Mouse (Mus musculus) liver (tissue): ENCODE results near the gene Uspl1.

Source experiments
- DNase-seq: peaks from one replicate; pipeline ENCODE4 v3.0.0-alpha.2; 2020; ENCODE audit warnings: mixed read lengths

The Uspl1 gene

DNA sequence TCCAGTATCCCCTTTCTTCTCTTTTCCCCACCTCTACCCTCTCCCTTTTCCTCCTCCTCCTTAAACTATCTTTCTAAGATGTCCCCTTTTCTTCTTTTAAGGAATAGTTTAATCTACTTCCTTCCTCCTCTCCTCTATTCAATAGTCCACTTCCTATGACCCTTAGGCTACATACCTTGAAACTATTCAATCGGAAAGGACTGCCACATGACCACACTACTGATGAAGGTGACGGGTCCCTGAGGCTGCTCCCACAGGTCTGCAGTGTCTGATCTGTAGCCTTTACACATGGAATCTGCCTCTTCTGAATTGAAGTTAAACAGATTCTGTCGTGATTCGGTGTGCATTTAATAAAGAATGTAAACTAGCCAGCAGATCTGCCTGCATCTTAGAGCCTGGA, 28.7 kb downstream of the Uspl1 start:
- no peak for DNase-seq

DNA sequence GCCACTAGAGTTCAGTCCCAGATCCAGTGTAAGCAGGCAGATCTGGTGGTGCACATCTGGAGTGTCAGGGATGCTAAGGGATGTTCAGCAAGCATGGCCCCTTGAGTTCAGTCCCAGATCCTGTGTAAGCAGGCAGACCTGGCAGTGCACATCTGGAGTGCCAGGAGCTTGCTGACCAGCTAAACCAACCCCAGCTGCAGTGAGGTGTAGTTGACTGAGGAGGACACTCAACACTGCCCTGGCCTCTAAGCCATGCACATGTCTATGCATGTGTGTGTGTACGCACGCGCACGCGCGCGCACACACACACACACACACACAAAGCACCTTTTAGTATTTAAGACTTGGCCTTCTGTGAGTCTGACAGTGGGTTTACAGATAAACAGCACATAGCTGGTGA, 31.4 kb downstream of the Uspl1 start:
- DNase-seq: no peak

DNA sequence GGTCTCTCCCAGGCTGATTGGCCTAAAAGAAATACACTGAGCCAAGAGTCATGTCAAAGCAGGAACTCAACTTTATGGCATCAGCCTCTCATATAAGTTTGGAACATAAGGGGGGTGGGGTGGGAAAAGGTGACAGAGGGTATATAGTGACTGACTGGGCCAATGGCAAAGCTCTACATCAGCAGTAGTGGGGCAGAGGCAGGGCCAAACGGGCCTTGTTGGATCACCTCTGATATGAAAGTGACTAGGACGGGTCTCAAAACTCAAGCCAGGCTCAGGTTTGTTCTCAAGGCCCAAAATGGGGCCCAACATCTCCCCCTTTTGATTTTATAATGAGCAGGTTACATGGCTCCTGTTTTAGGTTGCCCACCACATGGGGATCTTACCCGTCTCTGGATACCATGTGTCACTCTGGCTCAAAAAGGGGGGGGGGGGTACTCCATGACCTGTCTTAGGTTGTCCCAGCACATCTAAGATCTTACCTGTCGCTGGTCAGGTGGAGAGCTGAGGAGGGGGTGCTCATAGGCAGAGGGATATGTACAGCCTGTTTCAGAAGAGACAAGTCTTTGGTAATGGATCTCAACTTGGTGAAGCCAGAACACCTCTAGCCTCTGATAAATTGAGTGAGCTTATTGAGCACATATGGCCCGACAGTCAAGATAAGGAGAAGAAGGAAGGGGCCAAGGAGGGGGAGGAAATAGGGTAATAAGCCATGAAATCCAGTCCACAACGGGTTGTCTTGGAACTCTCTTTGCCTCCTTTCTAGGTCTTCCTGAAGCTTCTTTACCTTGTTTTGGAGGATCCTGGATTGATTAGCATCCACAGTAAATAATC, 33.6 kb downstream of the Uspl1 start:
- DNase-seq: no peak

DNA sequence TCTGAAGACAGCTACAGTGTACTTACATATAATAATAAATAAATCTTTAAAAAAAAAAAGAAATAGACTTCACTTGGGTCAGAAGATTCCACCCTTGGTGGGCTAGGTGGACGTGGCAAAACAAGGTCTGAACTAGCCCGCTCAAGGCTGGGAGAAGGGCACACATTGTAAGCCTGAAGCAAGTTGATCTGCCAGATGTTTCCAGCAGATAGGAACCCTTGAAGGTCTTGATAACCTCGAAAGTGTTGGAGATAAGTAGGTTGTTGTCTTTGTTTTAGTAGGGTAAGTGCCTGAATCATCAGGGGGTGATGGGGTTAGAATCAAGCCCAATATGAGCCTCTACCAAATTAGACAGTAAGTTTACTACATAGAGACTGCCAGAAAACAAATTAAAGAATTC, 35.3 kb downstream of the Uspl1 start:
- no peak for DNase-seq

DNA sequence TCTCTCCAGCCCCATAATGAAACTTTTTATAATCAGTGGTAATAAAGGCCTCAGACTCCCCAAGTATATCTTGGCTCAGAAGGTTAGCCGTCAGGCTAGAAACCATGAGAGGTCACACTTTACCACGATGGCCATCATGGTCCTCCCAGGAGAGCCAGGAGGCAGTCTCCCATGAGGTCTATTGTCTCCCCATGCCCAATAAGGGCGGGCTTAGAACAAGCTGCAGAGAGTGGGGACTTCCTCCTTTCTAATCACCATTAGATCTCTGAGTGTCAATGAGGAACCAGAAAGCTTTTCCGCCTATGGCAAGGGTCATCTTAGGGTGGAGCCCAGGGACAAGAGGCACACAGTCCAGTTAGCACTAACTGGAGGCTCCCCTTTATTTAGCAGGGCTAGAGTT, 37.2 kb downstream of the Uspl1 start:
- DNase-seq: no peak

DNA sequence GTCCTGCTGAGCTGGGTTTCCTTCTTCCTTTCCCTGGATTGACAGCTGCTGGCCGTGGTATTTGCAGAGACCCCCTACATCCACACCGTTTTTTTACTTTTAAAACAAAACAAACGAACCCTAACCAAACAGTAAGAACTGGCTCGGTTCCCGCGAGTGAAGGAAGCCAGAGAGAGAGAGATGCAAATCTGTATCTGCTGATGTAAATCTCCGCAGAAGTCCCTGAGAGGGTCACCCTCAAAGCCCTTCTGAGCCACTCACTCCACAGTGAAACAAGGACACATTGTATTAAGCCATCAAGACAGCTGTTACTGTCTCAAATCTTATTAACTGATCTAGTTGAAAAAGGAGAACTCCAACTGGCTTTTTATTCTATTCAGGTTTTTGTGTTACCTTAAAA, 40.5 kb downstream of the Uspl1 start:
- no peak for DNase-seq

DNA sequence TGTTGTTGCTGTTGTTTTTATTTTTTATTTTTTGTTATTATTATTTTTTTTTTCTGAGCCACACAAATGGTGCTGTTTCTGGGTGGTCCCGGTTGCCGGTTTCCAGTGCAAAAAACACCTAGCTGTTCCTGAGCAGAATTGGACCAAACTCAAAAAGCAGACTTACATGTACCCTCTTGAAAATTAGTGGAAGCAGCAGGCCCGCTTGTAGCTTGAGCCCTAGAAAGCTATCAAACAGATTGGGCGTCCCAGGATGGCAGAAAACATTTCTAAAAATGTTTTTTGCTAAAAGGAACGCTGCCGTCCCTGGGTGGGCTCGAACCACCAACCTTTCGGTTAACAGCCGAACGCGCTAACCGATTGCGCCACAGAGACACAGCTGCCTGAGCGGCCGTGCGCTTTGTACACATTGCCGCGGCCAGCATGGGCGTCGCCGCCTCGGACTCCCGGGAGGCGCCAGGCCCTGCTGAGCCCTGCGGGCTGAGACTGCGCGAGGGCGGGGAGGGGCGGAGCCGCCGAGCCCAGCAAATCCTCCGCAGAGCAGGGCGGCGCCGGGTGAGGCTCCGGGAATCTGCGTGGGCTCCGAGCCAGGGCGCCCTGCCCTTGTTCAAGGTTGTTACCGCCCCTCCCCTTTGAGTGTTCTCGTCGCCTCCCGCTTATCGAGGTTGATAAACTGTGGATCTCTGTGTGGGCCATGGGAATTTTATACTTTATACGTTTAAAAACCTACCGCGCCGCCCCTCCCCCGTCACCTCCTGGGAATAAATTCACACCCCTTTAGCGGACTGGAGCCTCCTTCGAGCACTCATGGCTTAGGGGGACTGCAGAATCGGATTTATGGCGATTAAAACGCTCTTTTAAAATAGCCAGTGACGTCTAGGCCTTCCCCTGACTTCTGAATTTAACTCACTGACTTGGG, 44.8 kb downstream of the Uspl1 start:
- peak; percentile 97 for DNase-seq

DNA sequence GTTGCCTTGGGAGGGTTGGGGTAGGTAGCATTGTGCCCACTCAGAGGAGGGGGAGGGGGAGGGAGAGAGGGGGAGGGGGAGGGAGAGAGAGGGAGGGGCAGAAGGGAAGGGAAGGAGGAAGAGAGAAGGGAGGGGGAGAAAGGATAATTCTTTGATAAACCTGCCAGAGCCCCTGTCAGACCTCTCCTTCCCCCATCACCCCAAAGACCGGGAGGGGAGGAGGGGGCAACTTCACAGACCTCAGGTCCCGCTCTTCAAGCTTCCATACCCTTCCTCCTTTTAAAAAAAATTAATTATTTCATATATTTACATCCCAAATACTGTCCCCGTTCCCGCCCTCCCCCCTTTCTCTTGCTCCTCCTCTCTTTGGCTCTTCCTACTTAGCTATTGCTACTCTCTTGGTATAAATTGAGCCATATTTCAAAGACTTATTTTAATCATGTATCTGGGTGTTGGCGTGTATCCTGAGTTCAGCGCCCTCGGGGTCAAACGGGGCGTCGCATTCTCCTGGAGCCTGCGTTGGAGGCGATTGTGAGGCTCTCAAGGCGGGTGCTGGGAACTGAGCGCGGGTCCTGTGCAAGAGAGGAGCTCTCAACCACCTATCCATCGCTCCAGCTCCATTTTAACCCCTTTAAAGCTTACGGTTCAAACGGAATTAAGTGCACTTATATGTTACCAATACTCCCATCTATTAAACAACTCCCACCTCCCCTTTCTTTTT, 45.6 kb downstream of the Uspl1 start:
- DNase-seq: no peak

DNA sequence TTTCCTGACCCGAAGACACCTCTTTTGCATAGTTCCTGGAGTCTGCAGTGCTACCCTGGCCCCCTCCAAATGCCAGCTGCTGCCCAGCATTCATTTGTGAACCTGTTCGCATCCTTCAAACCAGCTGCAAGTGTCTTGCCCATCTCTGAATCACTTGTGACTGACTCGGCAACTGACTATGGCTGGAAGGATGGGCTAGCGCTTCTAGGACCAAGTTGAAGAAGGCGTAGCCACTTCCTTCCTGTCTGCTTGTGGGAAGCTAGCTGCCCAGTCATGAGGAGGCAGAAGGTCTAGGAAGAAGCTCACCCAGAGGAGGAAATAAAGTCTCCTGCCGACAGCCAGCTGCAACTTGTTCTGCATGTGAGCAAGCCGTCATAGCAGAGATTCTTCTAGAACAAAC, 50.9 kb downstream of the Uspl1 start:
- no peak for DNase-seq

DNA sequence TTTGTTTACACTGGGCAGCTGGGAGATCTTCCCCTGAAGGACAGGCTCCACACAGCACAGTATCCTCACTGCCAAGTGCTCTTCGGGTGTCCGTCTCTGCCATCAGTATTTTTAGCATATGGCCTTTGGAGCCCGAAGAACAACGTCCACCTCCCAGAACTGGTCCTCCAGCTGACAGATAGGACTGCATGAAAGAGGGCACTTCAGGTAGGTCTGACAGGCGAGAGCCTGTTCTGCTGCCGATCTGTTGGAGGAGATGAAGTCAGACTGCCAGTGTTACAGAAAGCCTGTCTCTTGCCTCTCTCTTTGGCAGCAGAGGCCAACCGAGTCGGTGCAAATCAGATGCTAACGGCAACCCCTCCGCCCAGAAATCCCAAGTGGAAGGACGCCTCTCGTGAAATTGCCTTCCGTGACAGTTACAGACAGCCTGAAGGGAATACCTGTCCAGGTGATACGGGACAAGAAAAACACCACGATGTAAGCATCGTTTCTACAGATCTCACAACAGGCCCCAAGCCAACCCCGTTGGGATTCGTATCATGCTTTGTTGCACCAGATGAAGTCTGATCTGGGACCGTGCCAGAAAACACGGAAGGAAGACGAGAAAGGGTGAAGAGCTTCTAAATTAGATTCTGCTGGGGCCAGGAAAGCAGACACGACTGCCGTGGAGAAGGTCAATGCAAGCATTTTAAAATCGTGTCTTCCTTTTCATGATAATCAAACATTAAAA, 53.2 kb downstream of the Uspl1 start:
- DNase-seq: no peak

DNA sequence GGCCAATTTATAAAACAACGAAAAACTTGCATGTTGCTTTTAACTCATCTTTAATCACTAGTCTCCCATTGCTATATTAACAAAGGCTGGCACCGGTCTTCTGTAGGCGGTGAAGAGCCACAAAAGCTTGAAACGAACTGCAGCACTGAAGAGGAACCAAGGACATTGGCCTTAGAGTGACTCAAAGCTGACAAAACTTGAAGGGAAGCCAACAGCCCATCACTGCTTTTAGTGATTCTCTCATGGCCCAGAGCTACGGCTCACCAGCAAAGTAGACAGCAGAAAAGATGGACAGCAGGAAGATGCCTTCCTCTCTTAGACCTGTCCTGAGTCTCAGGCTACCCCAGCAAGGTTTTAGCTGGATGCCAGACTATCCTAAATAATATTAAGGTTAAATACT, 58.3 kb downstream of the Uspl1 start:
- no peak for DNase-seq

DNA sequence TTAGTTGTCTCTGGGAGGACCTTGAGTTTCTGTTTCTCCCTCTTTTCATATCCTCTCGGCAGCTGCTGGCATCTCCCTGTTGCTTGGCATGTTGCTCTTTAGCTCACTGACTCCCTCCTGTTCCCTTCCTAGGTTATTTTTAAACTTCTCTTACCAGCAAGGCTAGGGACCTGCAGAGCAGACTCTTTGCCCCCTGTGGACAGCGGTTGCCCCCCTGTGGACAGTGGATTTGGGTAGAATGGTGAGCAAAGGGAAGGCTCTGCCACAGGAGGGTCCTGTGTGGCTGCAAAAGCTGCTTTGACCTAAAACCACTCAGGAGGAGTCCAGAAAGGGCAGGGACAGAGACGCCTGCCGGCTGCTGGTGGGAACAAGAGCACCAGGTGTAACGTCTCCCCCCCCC, 58.9 kb downstream of the Uspl1 start:
- no peak for DNase-seq

DNA sequence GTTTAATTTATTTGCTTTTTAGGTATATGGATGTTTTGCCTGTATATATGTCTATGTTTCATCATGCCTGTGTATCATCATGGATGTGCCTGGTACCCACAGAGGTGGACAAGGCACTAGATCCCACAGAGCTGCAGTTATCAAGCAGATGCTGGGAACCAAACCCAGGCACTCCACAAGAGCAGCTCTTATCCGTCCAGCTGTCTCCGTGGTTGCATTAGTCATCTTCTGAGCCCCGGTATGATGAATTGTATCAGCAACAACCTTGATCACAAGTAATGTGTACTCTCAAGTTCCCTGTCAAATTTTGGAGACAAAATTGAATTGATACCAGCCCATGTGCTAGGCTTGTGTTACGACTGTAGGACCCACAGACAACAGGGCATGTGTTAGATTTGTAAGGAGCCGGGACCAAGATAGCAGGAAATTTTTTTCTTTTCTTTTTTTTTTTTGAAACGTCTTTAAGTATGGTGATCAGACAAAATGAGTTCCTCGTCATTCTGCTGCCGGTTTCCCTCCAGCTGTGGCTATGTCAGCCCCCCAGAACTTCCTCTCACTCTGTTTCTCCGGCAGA, 61.3 kb downstream of the Uspl1 start:
- DNase-seq: peak; percentile 43

DNA sequence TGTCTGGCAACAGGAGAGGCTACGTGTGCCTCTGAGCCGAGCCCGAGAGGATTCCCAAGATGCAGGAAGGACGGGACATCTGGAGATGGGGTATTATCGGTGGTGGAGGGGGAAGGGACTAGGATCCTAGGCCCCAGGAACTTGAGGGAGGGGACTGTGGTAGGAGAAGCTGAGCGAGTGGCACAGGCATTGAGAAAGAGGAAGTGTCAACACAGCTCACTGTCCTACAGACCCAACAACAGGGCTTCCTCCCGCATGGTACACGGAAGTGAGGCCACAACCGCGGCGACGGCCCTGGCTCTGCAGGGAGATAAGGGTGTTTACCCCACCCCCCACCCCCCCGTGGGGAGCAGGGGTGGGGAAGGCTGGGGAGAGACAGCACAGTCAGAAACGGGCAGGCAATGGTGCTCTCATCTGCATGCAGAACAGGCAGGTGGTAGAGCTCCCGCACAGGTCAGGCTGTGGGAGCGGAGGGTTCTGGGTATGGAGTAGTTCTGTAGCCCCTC, 61.9 kb downstream of the Uspl1 start:
- peak; percentile 91 for DNase-seq

DNA sequence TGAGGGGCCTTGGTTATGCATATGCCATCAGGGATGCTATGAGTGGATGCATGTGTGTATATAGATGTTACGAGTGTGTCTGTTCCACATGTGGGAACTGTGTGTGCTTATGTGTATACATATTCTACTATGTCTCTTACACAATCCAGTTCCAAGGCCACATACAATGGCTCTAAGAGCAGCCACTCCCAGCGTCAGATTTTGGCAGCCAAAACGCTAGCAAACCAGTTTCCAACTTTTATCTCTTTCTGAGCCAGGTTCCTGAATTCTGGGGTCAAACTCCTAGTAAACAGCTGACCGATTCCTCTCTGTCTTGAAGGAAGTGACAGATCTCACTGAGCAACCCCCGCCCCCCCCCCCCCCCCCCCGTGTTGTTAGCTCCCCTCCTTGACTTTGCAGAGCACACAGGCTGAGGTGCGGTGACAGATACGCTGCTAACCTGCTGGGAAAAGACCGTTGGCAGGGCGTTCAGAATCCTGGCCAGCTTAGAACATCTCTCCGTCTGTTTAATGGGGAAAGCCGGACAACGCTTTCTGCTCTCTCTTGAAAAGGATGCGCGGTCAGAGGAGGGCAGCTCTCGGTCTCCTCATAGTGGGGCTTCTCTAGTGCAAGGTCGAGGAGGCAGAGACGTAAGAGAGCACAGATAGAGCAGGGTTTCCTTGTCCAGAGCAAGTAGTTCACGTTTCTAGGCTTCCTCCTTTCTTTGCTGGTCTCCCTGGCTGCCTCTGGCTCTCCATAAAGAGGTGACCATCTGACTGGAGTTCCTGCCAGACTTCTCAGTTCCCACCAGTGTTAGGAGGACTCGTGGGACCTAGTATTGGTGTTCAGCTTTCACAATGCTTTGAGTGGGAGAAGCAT, 63.1 kb downstream of the Uspl1 start:
- DNase-seq: no peak

DNA sequence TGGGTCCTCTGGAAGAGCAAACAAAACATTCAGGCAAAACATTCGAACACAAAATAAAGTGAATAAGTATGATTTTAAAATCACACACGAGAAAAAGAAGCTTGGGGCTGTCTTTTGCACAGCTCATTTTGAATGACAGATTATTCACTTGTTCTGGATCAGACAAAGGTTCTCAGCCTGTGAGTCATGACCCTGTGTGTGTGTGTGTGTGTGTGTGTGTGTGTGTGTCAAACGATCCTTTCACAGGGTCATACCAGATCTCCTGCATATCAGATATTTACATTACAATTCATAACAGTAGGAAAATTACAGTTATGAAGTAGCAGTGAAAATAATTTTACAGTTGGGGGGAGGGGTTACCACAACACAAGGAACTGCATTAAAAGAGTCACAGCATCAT, 68.2 kb downstream of the Uspl1 start:
- DNase-seq: no peak

DNA sequence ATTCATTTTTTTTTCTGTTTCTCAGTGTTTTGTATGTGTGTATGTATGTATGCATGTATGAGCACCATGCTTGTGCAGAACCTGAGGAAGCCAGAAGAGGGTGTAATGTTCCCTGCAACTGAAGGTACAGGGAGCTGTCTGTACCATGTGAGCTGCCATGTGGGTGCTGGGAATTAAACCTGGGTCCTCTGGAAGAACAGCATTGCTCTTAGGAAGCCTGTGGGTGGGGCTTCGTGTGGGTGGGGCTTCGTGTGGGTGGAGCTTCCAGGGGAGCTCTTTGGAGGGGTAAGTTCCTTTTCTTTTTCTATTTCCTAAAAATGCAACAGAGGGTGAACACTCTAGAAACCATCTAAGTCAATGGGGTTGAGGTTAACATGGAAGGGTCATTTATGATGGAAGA, 69.3 kb downstream of the Uspl1 start:
- DNase-seq: no peak

DNA sequence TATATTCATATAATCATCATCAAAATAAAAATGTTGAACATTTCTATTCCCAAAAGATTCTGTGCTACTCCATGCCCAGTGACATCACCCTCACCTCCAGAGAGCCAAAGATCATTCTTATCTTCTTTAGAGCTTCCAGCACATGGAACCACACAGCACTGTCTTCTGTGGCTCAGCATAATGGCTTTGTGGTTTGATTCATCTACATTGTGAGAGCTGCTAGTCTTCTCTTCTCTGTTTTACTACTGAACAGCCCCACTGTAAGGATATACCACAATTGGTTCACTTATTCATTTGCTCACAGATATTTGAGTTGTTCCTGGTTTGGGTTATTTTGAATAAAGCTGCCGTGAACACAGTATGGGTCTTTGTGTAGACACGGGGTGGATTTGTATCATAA, 71.4 kb downstream of the Uspl1 start:
- no peak for DNase-seq

DNA sequence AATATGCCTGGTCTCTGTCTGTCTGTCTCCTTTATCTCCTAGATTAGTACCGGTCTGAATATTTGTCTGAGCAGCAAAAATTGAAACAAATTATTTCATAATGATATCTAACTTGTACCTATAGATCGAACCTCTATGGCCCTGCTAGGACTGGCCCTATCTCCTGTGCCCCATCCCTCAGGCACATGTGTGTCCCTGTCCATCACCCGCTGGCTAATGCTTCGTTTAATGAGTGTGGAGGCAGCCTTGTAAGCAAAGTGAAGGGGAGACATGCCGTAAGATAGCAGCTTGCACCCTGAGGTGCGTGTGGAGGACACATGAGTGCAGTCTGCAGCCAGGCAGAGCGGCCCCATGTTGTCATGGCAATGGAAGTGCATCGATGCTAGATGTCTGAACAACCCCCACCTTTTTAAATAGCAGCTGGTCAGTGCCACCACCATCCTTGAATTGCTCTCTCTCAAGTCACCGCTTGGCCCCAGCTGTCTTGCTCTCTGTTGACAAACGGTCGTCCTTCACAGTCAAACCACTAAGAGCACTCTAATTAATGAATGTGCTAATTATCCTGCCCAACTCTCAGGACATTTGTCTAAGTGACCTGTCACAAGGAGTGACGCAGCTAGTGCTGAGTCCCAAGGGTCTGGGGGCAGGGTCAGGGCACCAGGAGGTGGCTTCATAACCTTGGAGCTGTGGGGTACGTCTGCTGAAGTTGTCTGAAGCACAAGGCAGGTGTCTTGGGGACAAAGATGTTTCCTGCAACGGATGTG, 73.5 kb downstream of the Uspl1 start:
- no peak for DNase-seq

DNA sequence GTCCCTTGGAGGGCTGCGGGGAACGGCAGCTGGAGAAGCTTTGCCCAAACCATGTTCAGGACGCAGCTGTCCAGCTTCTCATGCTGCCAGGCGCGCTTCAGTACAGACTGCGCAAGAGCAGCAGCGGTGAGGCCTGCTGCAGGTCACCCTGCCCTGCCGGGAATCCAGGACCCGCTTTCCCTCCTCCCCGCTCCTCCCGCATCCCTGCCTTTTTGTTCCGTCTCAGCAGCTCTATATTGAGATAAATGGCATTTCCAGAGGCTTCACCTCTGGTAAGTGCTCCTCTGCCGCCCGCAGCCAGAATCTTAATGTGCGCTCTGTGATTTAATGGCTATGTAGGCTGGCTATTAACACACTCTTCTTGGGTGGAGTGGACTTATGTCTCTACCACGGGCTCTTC, 74.9 kb downstream of the Uspl1 start:
- DNase-seq: no peak
